Mouse (Mus musculus): ENCODE results near the gene Pgghg. TPM values are rescaled to one million over a fixed set of nuclear protein-coding genes. Genes with fewer than 3 reads are reported as not detected.

The Pgghg gene
- polyA plus RNA-seq (2017; shearing (Covaris generic)) = 10 to 100 TPM; 20.0 to 39.9 TPM

DNA sequence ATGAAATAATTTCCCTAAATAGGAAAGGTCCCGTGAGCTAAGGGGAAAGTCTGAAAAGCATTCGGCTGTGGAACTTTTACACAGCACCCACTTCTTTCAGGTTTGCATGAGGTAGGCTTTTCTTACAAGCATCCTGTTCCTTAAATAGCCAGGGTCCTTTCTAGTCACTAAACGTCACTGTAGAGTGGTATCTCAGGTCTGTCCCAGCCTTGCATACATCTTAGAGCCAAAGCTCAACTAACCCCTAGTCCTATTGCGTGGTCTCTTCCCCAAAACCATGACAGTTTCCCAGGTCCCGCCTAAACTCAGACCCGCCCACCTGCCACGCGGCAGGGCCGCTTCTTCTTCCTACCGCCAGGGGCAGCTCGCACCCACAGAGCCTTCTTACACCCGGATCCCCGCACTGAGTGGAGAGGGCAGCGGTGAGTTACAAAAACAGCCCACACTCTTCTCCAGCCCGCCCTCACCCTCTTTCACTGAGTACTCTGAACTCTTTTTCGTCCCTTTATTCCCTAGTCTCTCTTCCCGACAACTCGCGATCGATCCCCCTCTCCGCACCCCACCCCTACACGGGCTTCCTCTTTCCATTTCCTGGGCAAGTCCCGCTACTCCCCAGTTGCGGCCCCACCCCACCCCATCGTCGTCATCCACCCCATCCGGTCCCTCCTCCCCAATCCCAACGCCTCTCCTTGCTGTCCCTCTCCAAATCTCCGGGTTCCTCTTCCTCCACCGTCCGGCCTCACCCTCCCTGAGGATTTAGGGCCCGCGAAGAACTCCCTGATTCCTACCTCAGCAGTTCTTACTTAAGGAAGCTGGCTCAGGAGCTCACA, at the start of gene Pgghg:
TSS of gene Pgghg (plus strand) at position 170 of the 830 bp plus-strand sequence.

DNA sequence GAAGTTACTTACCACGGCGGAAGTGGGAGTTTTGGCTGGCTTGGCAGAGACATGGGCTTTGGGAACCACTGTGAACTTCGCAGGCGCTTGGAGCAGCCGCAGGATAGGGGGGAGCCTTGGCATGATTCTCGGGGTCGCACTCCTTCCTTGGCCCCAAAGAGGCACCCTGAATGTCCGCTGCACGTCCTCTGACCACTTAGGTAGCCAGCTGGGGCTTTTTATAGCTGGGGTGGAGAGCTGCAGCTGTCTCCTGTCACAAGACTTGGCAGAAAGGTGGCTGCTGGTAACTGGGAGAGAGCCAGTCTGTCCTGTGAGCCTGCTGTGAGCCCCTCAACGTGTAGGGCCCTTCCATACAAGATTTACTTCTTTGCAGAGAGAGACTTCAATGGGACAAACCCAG, 41.0 kb upstream of the Pgghg start, which contains the start of gene Cox8b:
TSS of gene Cox8b (minus strand) at position 227 of the 400 bp plus-strand sequence.

DNA sequence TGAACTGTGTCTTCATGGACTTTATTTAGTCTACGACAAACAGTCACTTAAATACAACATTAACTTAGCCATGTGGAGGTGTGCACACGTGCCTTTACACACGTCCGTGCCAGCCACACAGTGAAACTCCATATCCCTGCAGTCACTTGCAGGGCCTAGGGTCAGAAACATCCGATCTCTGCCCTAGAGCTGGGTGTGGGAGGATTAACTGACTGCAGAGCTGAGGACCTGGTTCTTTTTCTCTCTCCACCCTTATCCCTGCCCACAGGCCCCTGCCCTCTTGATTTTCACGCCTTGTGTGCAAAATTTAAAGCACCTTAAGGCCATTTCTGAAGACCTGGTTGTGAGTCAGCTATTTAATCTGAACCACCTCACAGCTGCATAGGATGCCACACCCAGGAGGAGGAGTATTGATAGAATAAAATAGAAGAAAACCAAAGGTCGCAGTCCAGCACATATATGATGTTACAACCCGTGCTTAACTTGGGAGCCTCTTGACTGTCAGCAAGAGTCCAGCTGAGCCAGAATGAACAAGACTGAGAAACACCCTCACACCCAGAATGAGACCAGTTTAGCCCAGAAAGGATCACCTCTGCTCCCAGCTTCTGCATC, 20.7 kb upstream of the Pgghg start, which contains the start of gene Nlrp6:
TSS of gene Nlrp6 (plus strand) at position 485 of the 612 bp plus-strand sequence.

DNA sequence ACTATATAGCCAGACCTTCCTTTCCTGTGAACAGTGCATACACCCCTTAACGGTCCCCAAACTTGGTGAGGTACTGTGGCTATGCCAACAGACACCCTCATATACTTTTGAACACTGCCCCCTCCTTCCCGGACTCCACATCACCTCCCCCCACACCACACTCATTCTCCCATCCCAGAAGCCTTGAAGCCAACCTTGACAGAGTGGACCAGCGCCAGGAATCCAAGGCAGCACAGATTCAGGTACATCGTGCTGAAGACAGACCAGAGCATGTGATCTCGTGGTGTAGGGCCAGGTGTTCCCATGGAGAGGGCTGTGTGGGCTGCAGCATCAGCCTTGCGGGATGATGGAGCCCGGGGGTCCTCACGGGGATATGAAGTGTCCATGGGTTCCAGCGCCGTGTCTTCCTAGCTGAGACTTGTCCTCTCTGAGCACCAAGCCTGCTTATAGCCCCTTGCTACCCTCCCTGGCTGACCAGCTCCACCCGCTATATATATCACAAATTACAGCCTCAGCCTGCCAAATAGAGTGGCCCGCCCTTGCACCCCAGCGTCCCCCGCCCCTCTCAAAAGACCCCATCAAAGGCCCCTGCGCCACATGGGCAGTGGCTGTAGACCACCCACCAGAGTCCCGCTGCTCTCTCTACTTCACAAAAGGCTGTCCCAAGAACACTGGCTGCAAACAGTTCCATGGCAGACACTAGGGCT, 8.8 kb downstream of the Pgghg start, which contains the start of gene Ifitm5:
TSS of gene Ifitm5 (minus strand) at position 468 of the 707 bp plus-strand sequence.

DNA sequence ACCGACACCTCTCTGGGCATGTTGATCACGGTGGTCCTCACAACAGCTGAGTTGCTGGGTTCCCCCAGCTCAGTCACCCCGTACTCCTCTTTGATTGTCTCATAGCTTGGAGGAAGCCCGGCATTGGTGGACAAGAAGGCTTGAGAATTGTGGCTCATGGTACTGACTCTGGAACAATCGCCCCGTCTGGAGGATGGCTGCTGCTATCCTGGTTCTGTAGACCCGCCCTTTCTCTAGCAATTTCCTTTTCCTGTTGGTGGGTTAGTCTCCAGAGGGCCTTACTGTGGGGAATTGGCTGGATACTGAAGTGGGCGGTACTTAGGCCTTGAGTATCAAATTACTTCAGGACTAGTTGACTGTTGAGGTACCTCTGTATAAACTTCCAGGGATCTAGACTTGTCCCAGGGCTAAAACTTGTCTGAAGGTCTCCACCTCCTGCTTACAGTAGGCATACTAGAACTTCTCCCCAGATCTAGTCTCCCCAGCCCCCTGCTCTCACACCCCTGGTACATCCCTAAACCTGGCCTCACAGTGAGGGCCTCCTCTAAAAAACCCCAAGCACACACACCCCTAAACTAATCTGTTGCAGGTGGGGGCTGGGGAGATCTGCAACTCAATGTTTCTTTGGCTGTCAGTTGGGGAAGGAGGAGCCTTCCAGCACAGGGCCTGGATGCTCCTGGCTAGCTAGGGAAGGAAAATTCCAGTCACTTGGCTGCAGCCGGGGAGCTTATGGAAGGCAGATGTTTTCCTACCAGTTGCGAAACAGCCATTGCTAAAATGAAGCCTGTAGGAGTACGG, 14.8 kb downstream of the Pgghg start, which contains the start of the genes Gm45717 and Ifitm2:
TSS of gene Gm45717 (minus strand) at position 180 of the 798 bp plus-strand sequence.
TSS of gene Ifitm2 (minus strand) at position 230 of the 798 bp plus-strand sequence.

DNA sequence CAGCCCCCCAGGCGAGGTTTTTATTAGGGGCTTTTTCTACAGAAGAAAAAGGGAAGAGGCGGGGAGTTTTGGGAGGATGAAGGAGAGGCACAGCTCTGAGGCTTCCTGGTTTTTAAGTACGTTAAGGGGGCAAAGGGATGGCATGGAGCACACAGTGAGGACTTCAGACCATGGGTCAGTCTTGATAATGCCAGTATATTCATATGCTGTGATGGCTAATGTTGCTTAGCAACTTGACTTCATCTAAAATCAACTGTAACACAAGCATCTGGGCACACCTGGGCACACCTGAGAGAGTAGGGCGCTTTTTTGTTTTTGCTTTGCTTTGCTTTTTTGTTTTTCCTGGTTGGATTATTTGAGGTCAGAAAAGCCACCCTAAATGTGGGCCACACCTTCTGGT, 25.7 kb downstream of the Pgghg start, which contains the start of gene Ifitm1:
TSS of gene Ifitm1 (plus strand) at position 301 of the 400 bp plus-strand sequence.

Other genes with a start within 250 kb of the Pgghg start
- gene Olfr541, start 244.1 kb upstream of the Pgghg start, polyA plus RNA-seq (2017; shearing (Covaris generic)) = under 1 TPM in 1 of 2 experiments, not detected in 1; 0.34 TPM
- gene Cyp2e1, start 177.7 kb upstream of the Pgghg start, polyA plus RNA-seq (2017; shearing (Covaris generic)) = under 1 TPM in 1 of 2 experiments, not detected in 1; 0.26 TPM
- gene Syce1, start 153.5 kb upstream of the Pgghg start, polyA plus RNA-seq (2017; shearing (Covaris generic)) = 1 to 10 TPM in 1 of 2 experiments, under 1 TPM in 1; 0.32 to 1.6 TPM
- gene Zfp941, start 119.2 kb upstream of the Pgghg start, polyA plus RNA-seq (2017; shearing (Covaris generic)) = under 1 TPM; 0.11 to 0.17 TPM
- not detected for gene Urah, start 106.4 kb upstream of the Pgghg start, polyA plus RNA-seq (2017; shearing (Covaris generic))
- gene Scgb1c1, start 95.8 kb upstream of the Pgghg start, polyA plus RNA-seq (2017; shearing (Covaris generic)) = not detected
- not detected for gene Odf3, start 93.6 kb upstream of the Pgghg start, polyA plus RNA-seq (2017; shearing (Covaris generic))
- under 1 TPM in 1 of 2 experiments, not detected in 1; 0.43 TPM for gene Gm45785, start 85.1 kb upstream of the Pgghg start, polyA plus RNA-seq (2017; shearing (Covaris generic))
- gene Ric8a, start 84.4 kb upstream of the Pgghg start, polyA plus RNA-seq (2017; shearing (Covaris generic)) = 100 to 1,000 TPM; 101 to 128 TPM
- 10 to 100 TPM; 46.6 to 46.7 TPM for gene Bet1l, start 83.8 kb upstream of the Pgghg start, polyA plus RNA-seq (2017; shearing (Covaris generic))
- 100 to 1,000 TPM; 232 to 235 TPM for gene Psmd13, start 59.4 kb upstream of the Pgghg start, polyA plus RNA-seq (2017; shearing (Covaris generic))
- 10 to 100 TPM in 1 of 2 experiments, 1 to 10 TPM in 1; 4.9 to 10.0 TPM for gene Sirt3, start 59.1 kb upstream of the Pgghg start, polyA plus RNA-seq (2017; shearing (Covaris generic))
- not detected for gene Cox8b, start 40.9 kb upstream of the Pgghg start, polyA plus RNA-seq (2017; shearing (Covaris generic))
- under 1 TPM in 1 of 2 experiments, not detected in 1; 0.24 TPM for gene Nlrp6, start 20.5 kb upstream of the Pgghg start, polyA plus RNA-seq (2017; shearing (Covaris generic))
- under 1 TPM in 1 of 2 experiments, not detected in 1; 0.57 TPM for gene Ifitm5, start 8.9 kb downstream of the Pgghg start, polyA plus RNA-seq (2017; shearing (Covaris generic))
- not detected for gene Gm45717, start 14.5 kb downstream of the Pgghg start, polyA plus RNA-seq (2017; shearing (Covaris generic))
- 100 to 1,000 TPM in 1 of 2 experiments, 10 to 100 TPM in 1; 67.1 to 119 TPM for gene Ifitm2, start 14.6 kb downstream of the Pgghg start, polyA plus RNA-seq (2017; shearing (Covaris generic))
- gene Ifitm1, start 25.8 kb downstream of the Pgghg start, polyA plus RNA-seq (2017; shearing (Covaris generic)) = 10 to 100 TPM in 1 of 2 experiments, 1 to 10 TPM in 1; 2.5 to 20.2 TPM
- gene Ifitm3, start 69.4 kb downstream of the Pgghg start, polyA plus RNA-seq (2017; shearing (Covaris generic)) = 10 to 100 TPM; 14.6 to 31.5 TPM
- gene Ifitm6, start 76.5 kb downstream of the Pgghg start, polyA plus RNA-seq (2017; shearing (Covaris generic)) = 1 to 10 TPM in 1 of 2 experiments, under 1 TPM in 1; 0.75 to 1.2 TPM
- not detected for gene Gm17387, start 87.7 kb downstream of the Pgghg start, polyA plus RNA-seq (2017; shearing (Covaris generic))
- gene B4galnt4, start 119.7 kb downstream of the Pgghg start, polyA plus RNA-seq (2017; shearing (Covaris generic)) = 10 to 100 TPM in 1 of 2 experiments, 1 to 10 TPM in 1; 9.9 to 21.4 TPM
- 100 to 1,000 TPM; 238 to 385 TPM for gene Pkp3, start 136.8 kb downstream of the Pgghg start, polyA plus RNA-seq (2017; shearing (Covaris generic))
- 100 to 1,000 TPM; 176 to 187 TPM for gene Sigirr, start 159.2 kb downstream of the Pgghg start, polyA plus RNA-seq (2017; shearing (Covaris generic))
- not detected for gene Ano9, start 176.4 kb downstream of the Pgghg start, polyA plus RNA-seq (2017; shearing (Covaris generic))
- 10 to 100 TPM; 17.3 to 22.2 TPM for gene Ptdss2, start 181.0 kb downstream of the Pgghg start, polyA plus RNA-seq (2017; shearing (Covaris generic))
- 100 to 1,000 TPM; 107 to 150 TPM for gene Rnh1, start 231.5 kb downstream of the Pgghg start, polyA plus RNA-seq (2017; shearing (Covaris generic))